In the genomic region with DNA sequence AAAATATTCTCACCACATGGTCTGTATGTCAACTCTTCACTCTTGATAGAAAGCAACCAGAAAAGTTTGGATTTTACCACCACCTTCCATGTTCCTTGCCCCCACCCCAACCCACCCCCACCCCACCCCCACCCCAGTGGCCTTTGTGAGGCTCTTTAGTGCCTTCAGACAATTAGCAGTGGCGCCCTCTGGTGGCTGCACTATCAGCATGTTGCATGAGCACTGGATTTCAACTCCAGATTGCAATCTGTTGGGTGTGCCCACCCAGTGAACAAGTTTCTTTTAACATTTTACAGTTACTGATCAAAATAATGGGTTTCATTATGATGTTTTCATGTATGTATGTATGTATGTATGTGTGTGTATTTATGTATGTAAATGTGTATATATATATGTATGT, we compare ENCODE assay signal across 9 mouse cellular contexts.
DNase-seq lines count a peak whose midpoint lies in the region; ATAC-seq and TF ChIP-seq lines count a peak whose summit lies in the region.
"Had no signal": no experiment of that assay in that cellular context is flagged by ENCODE, and none has a peak within 500 bp of the region (broad histone marks: within the 10 kb centered on the region; RNA-seq: fewer than 3 reads in every experiment).

No protein-coding gene starts in this region.

- H3K4me1 ChIP-seq in heart, postnatal 0 days (ENCODE audit: control insufficient read depth, insufficient read depth): no peaks in the 10 kb centered on the region
- H3K4me1 ChIP-seq: hindbrain, embryonic 15.5 days had no signal

- H3K27ac ChIP-seq in heart, postnatal 0 days (ENCODE audit: low read depth): no peak overlapping the region
- H3K27ac ChIP-seq: hindbrain, embryonic 15.5 days had no signal

- no peak for ATAC-seq in heart, postnatal 0 days (ENCODE audit: insufficient read depth, low read depth)
- ATAC-seq in cerebellum, adult (ENCODE audit: insufficient number of reproducible peaks, low FRiP score, low TSS enrichment): no peak

- intact Hi-C loops in heart, postnatal 36 days (cut with DNase I): no loop called here

- H3K4me2 ChIP-seq in heart, postnatal 0 days (ENCODE audit: low read depth, low read length): no peak overlapping the region
- H3K4me2 ChIP-seq: hindbrain, embryonic 15.5 days had no signal

- 12% methylated on average over 1 of the region's 1 CpGs for WGBS in heart, postnatal 0 days

- H3K9ac ChIP-seq in heart, postnatal 0 days (replicated peaks; ENCODE audit: low read depth, low read length): no peak overlapping the region
- H3K9ac ChIP-seq: hindbrain, embryonic 15.5 days had no signal

- 0 out of 2 replicates have a peak, but pooled peaks have one; percentile 22 for TF ChIP-seq CTCF in heart, postnatal 0 days (IDR thresholded peaks at IDR 0.05; ENCODE audit: low read depth)

- TF ChIP-seq EP300 in heart, postnatal 0 days (IDR thresholded peaks at IDR 0.05; ENCODE audit: low read depth): no peak

- H3K27me3 ChIP-seq in heart, postnatal 0 days (ENCODE audit: control insufficient read depth, insufficient read depth, low read length): no peaks in the 10 kb centered on the region
- H3K27me3 ChIP-seq: hindbrain, embryonic 15.5 days had no signal

- H3K36me3 ChIP-seq in heart, postnatal 0 days (replicated peaks; ENCODE audit: control insufficient read depth, insufficient read depth, low read length): no peaks in the 10 kb centered on the region
- H3K36me3 ChIP-seq: hindbrain, embryonic 15.5 days had no signal

- H3K9me3 ChIP-seq in heart, postnatal 0 days (replicated peaks; ENCODE audit: control insufficient read depth, low read length): no peaks in the 10 kb centered on the region
- H3K9me3 ChIP-seq: hindbrain, embryonic 15.5 days had no signal

- no peak overlapping the region for H3K4me3 ChIP-seq in heart, postnatal 0 days (ENCODE audit: low read depth, low read length)
- H3K4me3 ChIP-seq: hindbrain, embryonic 15.5 days had no signal

- no peak for DNase-seq in heart, postnatal 0 days (ENCODE audit: low spot score)
- DNase-seq in heart, postnatal 36 days: no peak
- DNase-seq in right cerebral cortex, adult 18-20 months: peak; percentile 1
- DNase-seq in right cerebral cortex, adult 2 months (ENCODE audit: low spot score in 2 of 2): no peak
- peak; percentile 12 for DNase-seq in c-Kit-positive CD71-negative TER-119-negative erythroid progenitor cells, embryonic 14.5 days (ENCODE audit: low read depth)
- peak; percentile 14 for DNase-seq in retina, postnatal 1 day
- DNase-seq in layer of hippocampus, postnatal 14 days (ENCODE audit: low spot score in 2 of 2): no peak

Comparison
In these comparisons a context has a peak if more than half of its experiments do, and no peak if none do; other contexts are left out.
1. DNase-seq: peak in right cerebral cortex, adult 18-20 months (single experiment), c-Kit-positive CD71-negative TER-119-negative erythroid progenitor cells, embryonic 14.5 days (single experiment) and retina, postnatal 1 day (single experiment); none in heart, postnatal 0 days (single experiment), heart, postnatal 36 days (0 of 2), right cerebral cortex, adult 2 months (0 of 2) and layer of hippocampus, postnatal 14 days (0 of 2).